Mouse (Mus musculus) embryonic facial prominence, embryonic 11.5 days (tissue): ENCODE results near the gene Dst. TPM values are rescaled to one million over a fixed set of nuclear protein-coding genes. Genes with fewer than 3 reads are reported as not detected.

Experiments
- ATAC-seq: fragments of 200-750 bp; cut with Nextera tagmentation; replicated peaks from 2 replicates; pipeline ENCODE4 v1.8.0; 2017; ENCODE audit warnings: low read depth; ENCODE audit not compliant: insufficient number of reproducible peaks, low FRiP score, low TSS enrichment
- DNase-seq: peaks from one replicate; pipeline ENCODE4 v3.0.0-alpha.2; 2015; ENCODE audit warnings: low spot score
- H3K27ac ChIP-seq: fragments of 300-500 bp; sonication (generic); replicated peaks from 2 replicates; pipeline ENCODE4 v1.5.1; 2014; ENCODE audit warnings: mild to moderate bottlenecking, low read depth, low read length, control low read depth
- H3K27me3 ChIP-seq: fragments of 300-500 bp; sonication (generic); 2 replicates; pipeline ENCODE4 v1.6.1; 2014; ENCODE audit warnings: mild to moderate bottlenecking, low read length, moderate library complexity, mixed read lengths; ENCODE audit not compliant: control insufficient read depth, insufficient read depth
- H3K36me3 ChIP-seq: fragments of 300-500 bp; sonication (generic); replicated peaks from 2 replicates; pipeline ENCODE4 v1.6.1; 2014; ENCODE audit warnings: low read depth, mild to moderate bottlenecking, low read length, moderate library complexity, mixed read lengths; ENCODE audit not compliant: control insufficient read depth, insufficient read depth
- H3K4me1 ChIP-seq: fragments of 300-500 bp; sonication (generic); 2 replicates; pipeline ENCODE4 v1.6.1; 2014; ENCODE audit warnings: low read length, mixed read lengths; ENCODE audit not compliant: control insufficient read depth, insufficient read depth
- H3K4me2 ChIP-seq: fragments of 300-500 bp; sonication (generic); 2 replicates; pipeline ENCODE4 v1.6.1; 2014; ENCODE audit warnings: low read depth, mild to moderate bottlenecking, control low read depth, low read length, moderate library complexity
- H3K4me3 ChIP-seq: fragments of 300-500 bp; sonication (generic); 2 replicates; pipeline ENCODE4 v1.5.1; 2014; ENCODE audit warnings: low read depth, low read length, control low read depth
- H3K9ac ChIP-seq: fragments of 300-500 bp; sonication (generic); replicated peaks from 2 replicates; pipeline ENCODE4 v1.6.1; 2014; ENCODE audit warnings: mild to moderate bottlenecking, control low read depth, low read length
- H3K9me3 ChIP-seq: fragments of 300-500 bp; sonication (generic); replicated peaks from 2 replicates; pipeline ENCODE4 v1.6.1; 2016; ENCODE audit warnings: mild to moderate bottlenecking, low read length, inconsistent platforms, mixed read lengths; ENCODE audit not compliant: control insufficient read depth
- WGBS: fragments of 180-500 bp; shearing (Covaris S2); extraction: QIAGEN DNeasy Blood & Tissue Kit; methylation state at CpG from one replicate; pipeline ENCODE4 v1.1.7; 2014; 5-methylcytosine and 5-hydroxymethylcytosine counted together
- polyA plus RNA-seq: library from polyadenylated mRNA; unstranded; fragments of >200 nt; fragmentation: Nextera tagmentation; extraction: Ambion mirVana; gene quantifications from 2 replicates; pipeline ENCODE4 v1.2.1, GENCODE M21; 2014

Dst gene
- polyA plus RNA-seq, 1 experiment from 2014 or later = 20.7 TPM

DNA sequence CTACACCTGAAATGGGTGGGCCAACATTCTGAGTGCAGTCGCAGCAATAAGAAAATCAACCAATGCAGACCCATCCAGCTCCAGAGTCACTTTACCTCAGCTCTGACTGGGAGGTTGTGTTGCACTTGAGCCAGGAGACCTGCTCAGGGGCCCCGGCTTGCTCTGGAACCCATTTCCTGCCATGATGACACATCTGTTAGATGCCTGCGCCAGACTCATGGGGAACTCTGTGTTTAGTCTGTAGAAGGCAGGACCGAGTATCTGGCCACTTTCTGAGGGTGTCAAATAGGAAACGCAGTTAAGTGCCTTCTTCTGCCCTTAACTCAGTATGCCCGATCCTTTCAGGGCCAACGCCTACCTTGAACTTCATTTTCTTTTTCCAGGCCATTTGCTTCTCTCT, 162.4 kb downstream of the Dst start:
- Histone ChIP-seq H3K27me3 (no peaks in the 10 kb centered on the region), H3K4me3 (no peak overlapping the region)
- no peak for DNase-seq

GRCm38 (mm10) chr1:34070991-34071639, 163.1 kb downstream of the Dst start:
- no peak for ATAC-seq
- WGBS = 79% methylated on average over 6 of the region's 6 CpGs
- DNase-seq = no peak

More for the DNA sequence above, 162.4 kb downstream of the Dst start:
- H3K27ac ChIP-seq = no peak overlapping the region
- H3K9ac ChIP-seq = no peak overlapping the region
- no peaks in the 10 kb centered on the region for H3K36me3 ChIP-seq
- no peak for ATAC-seq
- H3K4me1 ChIP-seq = no peaks in the 10 kb centered on the region
- 75% methylated on average over 7 of the region's 7 CpGs for WGBS
- H3K9me3 ChIP-seq = no peaks in the 10 kb centered on the region
- H3K4me2 ChIP-seq = no peak overlapping the region

GRCm38 (mm10) chr1:34072262-34072661, 164.2 kb downstream of the Dst start:
- H3K4me1 ChIP-seq = no peaks in the 10 kb centered on the region
- WGBS = 81% methylated on average over 7 of the region's 7 CpGs
- H3K36me3 ChIP-seq = no peaks in the 10 kb centered on the region
- H3K9me3 ChIP-seq = no peaks in the 10 kb centered on the region
- ATAC-seq (no peak), DNase-seq (no peak)
- H3K9ac ChIP-seq = no peak overlapping the region
- no peaks in the 10 kb centered on the region for H3K27me3 ChIP-seq
- no peak overlapping the region for H3K27ac ChIP-seq
- no peak overlapping the region for H3K4me2 ChIP-seq
- no peak overlapping the region for H3K4me3 ChIP-seq

More at GRCm38 (mm10) chr1:34070991-34071639, 163.1 kb downstream of the Dst start:
- no peak overlapping the region for H3K4me3 ChIP-seq
- no peaks in the 10 kb centered on the region for H3K36me3 ChIP-seq
- H3K9ac ChIP-seq = no peak overlapping the region
- H3K27me3 ChIP-seq = no peaks in the 10 kb centered on the region
- H3K4me2 ChIP-seq = no peak overlapping the region
- no peaks in the 10 kb centered on the region for H3K9me3 ChIP-seq
- no peaks in the 10 kb centered on the region for H3K4me1 ChIP-seq
- H3K27ac ChIP-seq = no peak overlapping the region

- no peak overlapping the region for H3K27ac ChIP-seq
- H3K4me3 ChIP-seq = no peak overlapping the region
- no peaks in the 10 kb centered on the region for H3K27me3 ChIP-seq
- DNase-seq (no peak), ATAC-seq (0 out of 2 replicates have a peak, but pooled peaks have one; percentile 25)
- no peaks in the 10 kb centered on the region for H3K4me1 ChIP-seq
- H3K9me3 ChIP-seq = no peaks in the 10 kb centered on the region
- no peaks in the 10 kb centered on the region for H3K36me3 ChIP-seq
- WGBS = 39% methylated on average over 10 of the region's 10 CpGs
- H3K9ac ChIP-seq = no peak overlapping the region
- no peak overlapping the region for H3K4me2 ChIP-seq
Measured at GRCm38 (mm10) chr1:34073436-34074169, 165.6 kb downstream of the Dst start.

DNA sequence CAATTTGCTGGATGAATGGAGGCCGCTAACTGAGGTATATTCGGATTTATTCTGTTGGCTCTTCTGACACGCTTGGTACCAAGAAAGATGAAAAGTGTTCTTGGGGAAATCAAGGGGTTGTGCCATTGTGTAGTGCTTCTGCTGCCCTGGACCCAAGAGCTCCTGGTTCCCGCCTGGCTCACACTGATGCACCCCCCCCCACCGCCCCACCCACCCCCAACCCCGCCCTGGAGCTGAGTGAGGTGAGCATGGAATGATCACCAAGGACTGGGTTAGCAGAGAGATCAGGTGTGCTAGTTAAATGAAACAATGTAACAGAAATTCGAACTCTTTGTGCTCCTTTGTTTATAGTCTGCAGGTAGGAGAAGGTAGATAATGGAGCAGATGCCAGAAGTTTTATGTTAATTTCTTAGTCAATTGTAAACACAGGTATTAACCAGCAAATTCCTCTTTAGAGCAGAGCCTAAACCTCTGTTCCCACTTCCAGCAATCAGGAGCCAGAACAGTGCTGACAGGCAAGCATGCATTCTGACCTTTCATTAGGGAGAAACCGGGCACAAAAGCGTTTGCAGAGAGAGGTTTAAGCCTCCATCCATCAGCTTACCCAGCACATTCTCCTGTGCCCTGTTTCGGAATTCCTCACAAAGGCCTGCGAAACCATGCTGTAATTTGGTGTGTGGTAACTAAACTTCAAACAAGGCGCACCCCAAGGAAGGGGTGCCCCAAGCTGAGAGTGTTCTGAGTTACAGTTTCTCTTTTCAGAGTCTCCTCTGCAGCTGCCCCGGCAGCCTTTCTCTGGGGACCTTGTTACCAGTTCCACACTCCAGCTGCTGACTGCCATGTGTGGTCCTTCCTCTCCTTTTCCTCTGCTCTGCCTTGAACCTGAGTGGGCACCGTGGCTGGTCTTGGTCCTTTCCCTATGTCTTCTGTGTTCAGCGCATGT, 166.5 kb downstream of the Dst start:
- no peaks in the 10 kb centered on the region for H3K27me3 ChIP-seq
- no peaks in the 10 kb centered on the region for H3K36me3 ChIP-seq
- no peak overlapping the region for H3K27ac ChIP-seq
- DNase-seq (peak; percentile 30), ATAC-seq (no peak)
- 22% methylated on average over 15 of the region's 15 CpGs for WGBS
- H3K4me3 ChIP-seq = no peak overlapping the region
- H3K9me3 ChIP-seq = no peaks in the 10 kb centered on the region
- no peak overlapping the region for H3K9ac ChIP-seq
- no peak overlapping the region for H3K4me2 ChIP-seq
- H3K4me1 ChIP-seq = no peaks in the 10 kb centered on the region

GRCm38 (mm10) chr1:34076701-34077421, 168.8 kb downstream of the Dst start:
- WGBS = 10% methylated on average over 12 of the region's 12 CpGs
- DNase-seq (peak; percentile 14), ATAC-seq (peak; percentile 39; the same call in 1 of the 2 replicates)
- Histone ChIP-seq H3K4me3 (no peak overlapping the region), H3K9me3 (no peaks in the 10 kb centered on the region), H3K4me1 (no peaks in the 10 kb centered on the region), H3K27me3 (no peaks in the 10 kb centered on the region), H3K36me3 (no peaks in the 10 kb centered on the region), H3K9ac (no peak overlapping the region), H3K4me2 (no peak overlapping the region), H3K27ac (no peak overlapping the region)

DNA sequence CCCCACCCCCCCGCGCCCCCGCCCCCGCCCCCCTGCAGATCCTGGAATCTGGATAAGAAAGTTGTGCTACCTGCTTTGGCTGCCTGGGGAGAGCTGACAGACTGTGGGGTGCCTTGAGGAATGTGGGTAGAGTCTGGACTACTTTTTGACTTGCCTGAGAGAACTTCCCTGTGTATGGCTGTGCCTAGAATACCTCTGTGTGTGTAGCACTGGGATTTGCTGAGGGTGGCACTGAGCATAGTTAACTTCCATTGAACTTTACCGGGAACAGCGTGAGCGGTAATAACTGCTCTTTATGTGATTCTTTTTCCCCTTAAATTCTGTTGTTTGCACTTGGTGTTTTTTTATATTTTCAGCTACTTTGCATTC, 169.4 kb downstream of the Dst start:
- Histone ChIP-seq H3K27me3 (no peaks in the 10 kb centered on the region), H3K9me3 (no peaks in the 10 kb centered on the region), H3K9ac (no peak overlapping the region), H3K4me1 (no peaks in the 10 kb centered on the region), H3K27ac (no peak overlapping the region), H3K36me3 (no peaks in the 10 kb centered on the region), H3K4me3 (no peak overlapping the region), H3K4me2 (no peak overlapping the region)
- DNase-seq (no peak), ATAC-seq (no peak)
- 19% methylated on average over 5 of the region's 7 CpGs for WGBS
